Mouse (Mus musculus) brain, embryonic 14.5 days (tissue): Measurements from ENCODE around the gene Emc6.

Experiments
- CTCF ChIP-seq: fragments of 200-500 bp; IDR thresholded peaks from 2 replicates; pipeline ENCODE4 v1.5.1; 2012; ENCODE audit warnings: inconsistent platforms, mild to moderate bottlenecking, moderate library complexity, borderline replicate concordance; ENCODE audit not compliant: insufficient read depth, insufficient read length; ENCODE audit errors: extremely low read depth
- POLR2A ChIP-seq: fragments of 200-500 bp; IDR thresholded peaks from 2 replicates; pipeline ENCODE4 v1.6.1; 2012; ENCODE audit warnings: mild to moderate bottlenecking, inconsistent platforms, borderline replicate concordance; ENCODE audit not compliant: poor library complexity, insufficient read depth, insufficient read length, severe bottlenecking; ENCODE audit errors: extremely low read depth

- TF ChIP-seq CTCF (no peak), POLR2A (no peak)
These were observed 27.1 kb upstream of the Emc6 start for GRCm38 (mm10) chr11:73203895-73204294.
